Mouse (Mus musculus): ENCODE data around the gene Ophn1. TPM values are rescaled to one million over a fixed set of nuclear protein-coding genes. Genes with fewer than 3 reads are reported as not detected.
A peak's percentile ranks its signal among the peaks of the same experiment; 100 is the strongest.

Gene Ophn1
- total RNA-seq (2021): 10 to 100 TPM; 12.1 to 14.2 TPM
- long read RNA-seq, experiment 1, full-length matches to known transcripts: 4 of 9 reads
- long read RNA-seq, experiment 1, partial matches to known transcripts: 1 of 9 reads
- long read RNA-seq, experiment 1, other reads (novel, unspliced or antisense): 4 of 9 reads
- long read RNA-seq, experiment 2, full-length matches to known transcripts: 10 of 16 reads
- long read RNA-seq, experiment 2, partial matches to known transcripts: 2 of 16 reads
- long read RNA-seq, experiment 2, other reads (novel, unspliced or antisense): 4 of 16 reads

GRCm38 (mm10) chrX:98890406-98891116, at the start of gene Ophn1:
Gene Ophn1 (minus strand): TSS chrX:98891025.
- DNase-seq (ENCODE audit: low spot score in 2 of 2): peak; percentile 29 to 65

- peak; percentile 87 to 92 for DNase-seq (ENCODE audit: low spot score in 2 of 2)
These were observed 46.9 kb upstream of the Ophn1 start for GRCm38 (mm10) chrX:98937555-98938294.

GRCm38 (mm10) chrX:98936707-98937554, 46.1 kb upstream of the Ophn1 start:
- peak; percentile 90 to 91 for DNase-seq (ENCODE audit: low spot score in 2 of 2)

GRCm38 (mm10) chrX:98936101-98936500, 45.3 kb upstream of the Ophn1 start, which contains the start of gene Yipf6:
Gene Yipf6 (plus strand): TSS chrX:98936316.
- DNase-seq (ENCODE audit: low spot score in 2 of 2): no peak

DNA sequence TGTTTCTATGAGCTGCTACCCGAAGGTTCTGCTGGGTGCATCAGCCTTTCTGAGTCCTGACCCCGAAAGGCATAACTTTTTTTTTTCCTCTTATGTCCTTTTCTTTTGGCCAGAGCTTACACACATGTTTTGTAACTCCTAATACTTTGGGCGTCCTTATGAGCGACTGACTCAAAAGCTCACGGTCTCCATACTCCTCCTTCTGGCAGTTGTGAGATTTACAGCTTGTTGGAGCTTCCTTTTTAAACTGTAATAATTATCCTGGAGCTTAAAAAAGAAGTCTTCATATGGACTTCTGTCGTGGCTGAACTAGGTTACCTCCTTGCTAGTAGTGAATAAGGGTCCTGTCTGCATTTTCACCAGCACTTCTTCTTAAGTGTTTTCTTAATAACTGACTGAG, 28.6 kb upstream of the Ophn1 start:
- DNase-seq (ENCODE audit: low spot score in 2 of 2): peak in 1 of 2 experiments; percentile 13

- DNase-seq (ENCODE audit: low spot score in 2 of 2): no peak
These were observed 18.1 kb upstream of the Ophn1 start for GRCm38 (mm10) chrX:98908910-98909309.

DNA sequence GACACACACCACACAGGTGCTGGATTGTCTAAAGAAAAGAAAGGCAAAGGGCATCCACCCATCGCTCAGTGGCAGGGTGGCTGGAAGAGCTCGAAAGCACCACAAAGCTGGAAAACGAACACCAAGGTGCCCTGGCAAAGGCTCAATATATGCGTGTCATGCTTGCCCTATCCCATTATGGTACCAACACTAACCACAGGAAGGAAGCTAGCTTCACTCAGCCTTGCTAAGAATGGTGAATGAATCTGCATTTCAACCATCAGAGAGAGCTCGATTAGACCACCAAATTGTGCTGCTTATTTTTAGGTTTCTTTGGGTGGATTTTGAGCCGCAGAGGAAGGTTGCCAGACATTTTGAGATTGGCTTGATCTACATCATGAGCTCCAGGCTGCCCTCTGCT, 13.4 kb upstream of the Ophn1 start:
- no peak for DNase-seq (ENCODE audit: low spot score in 2 of 2)

GRCm38 (mm10) chrX:98898307-98898706, 7.5 kb upstream of the Ophn1 start:
- peak; percentile 43 to 52 for DNase-seq (ENCODE audit: low spot score in 2 of 2)

DNA sequence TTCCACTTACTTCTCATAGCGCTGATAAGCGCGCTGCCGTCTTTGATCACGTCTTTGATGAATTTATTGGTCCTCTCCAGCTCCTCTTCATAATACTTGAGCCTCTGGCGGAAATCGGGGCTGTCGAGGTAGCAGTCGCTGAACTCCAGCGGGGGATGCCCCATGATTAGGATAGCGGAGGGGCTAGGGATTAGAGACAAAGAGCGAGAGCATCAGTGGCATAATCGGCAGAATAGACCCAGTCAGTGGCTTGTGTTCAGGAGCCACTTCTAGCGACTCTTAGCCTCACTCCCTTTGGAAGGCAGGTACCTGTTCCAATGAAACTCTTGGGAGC, 786 bp downstream of the Ophn1 start:
- DNase-seq (ENCODE audit: low spot score in 2 of 2): no peak

GRCm38 (mm10) chrX:98881983-98882382, 8.8 kb downstream of the Ophn1 start:
- no peak for DNase-seq (ENCODE audit: low spot score in 2 of 2)

GRCm38 (mm10) chrX:98881085-98881484, 9.7 kb downstream of the Ophn1 start:
- no peak for DNase-seq (ENCODE audit: low spot score in 2 of 2)

DNA sequence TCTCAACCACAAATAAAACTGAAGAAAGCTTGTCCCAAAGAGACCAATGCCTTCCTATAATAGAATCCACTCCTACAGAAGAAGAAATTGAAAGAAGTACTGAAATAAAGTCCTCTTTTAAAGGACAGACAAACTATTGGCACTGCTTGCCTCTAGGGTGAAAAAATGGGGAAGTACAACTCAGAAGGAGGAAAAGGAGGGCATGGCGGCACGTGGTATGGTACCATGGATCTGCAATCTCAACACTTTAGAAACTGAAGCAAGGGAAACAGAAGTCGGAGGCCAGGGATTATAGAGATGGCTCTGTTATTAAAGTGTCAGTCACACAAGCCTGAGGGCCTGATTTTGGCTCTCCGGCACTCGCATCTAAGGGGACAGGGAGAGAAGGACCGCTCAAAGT, 10.5 kb downstream of the Ophn1 start:
- no peak for DNase-seq (ENCODE audit: low spot score in 2 of 2)

GRCm38 (mm10) chrX:98875144-98875543, 15.7 kb downstream of the Ophn1 start:
- no peak for DNase-seq (ENCODE audit: low spot score in 2 of 2)

- no peak for DNase-seq (ENCODE audit: low spot score in 2 of 2)
These were observed 16.7 kb downstream of the Ophn1 start for GRCm38 (mm10) chrX:98874086-98874485.

GRCm38 (mm10) chrX:98872064-98872463, 18.8 kb downstream of the Ophn1 start:
- DNase-seq (ENCODE audit: low spot score in 2 of 2): no peak

- DNase-seq (ENCODE audit: low spot score in 2 of 2): no peak
These were observed 20.3 kb downstream of the Ophn1 start for GRCm38 (mm10) chrX:98870541-98870940.

DNA sequence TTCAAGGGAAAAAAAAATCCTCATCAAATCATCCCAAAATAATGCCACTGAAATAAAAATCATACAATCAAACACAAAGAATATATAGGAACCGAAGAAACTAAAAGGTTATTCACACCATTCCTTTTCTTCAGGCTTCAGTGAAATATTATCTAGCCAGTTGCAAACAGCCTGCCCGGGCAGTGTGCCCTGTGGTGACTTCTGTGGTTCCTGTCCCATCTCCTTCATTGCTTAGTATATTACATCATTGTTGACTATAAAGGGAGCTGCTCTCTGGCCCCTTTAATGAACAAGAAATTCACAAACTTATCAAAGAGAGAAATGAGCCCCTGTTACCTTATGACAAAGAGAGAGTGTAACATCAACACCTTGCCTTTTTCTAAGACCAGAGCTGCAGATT, 21.1 kb downstream of the Ophn1 start:
- no peak for DNase-seq (ENCODE audit: low spot score in 2 of 2)

DNA sequence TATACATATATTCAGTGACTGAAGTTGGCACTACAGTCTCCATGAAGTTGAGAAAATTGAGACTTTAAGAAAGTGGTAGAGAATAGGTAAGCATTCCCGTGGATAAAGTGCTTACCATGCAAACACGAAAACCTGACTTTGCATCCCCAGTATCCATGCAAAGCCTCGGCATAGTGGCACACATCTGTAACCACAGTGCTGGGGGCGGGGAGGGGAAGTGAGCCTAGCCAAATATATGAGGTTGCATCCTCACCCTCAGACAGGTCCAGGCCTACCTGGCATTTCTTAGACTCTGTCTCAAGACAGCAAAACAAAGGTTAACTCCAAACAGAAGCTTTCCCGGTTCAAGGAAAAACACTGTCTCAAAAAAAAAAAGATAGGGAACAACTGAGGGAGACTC, 21.7 kb downstream of the Ophn1 start:
- DNase-seq (ENCODE audit: low spot score in 2 of 2): no peak

- DNase-seq (ENCODE audit: low spot score in 2 of 2): no peak
These were observed 30.7 kb downstream of the Ophn1 start for GRCm38 (mm10) chrX:98860167-98860566.

GRCm38 (mm10) chrX:98856046-98856445, 34.8 kb downstream of the Ophn1 start:
- DNase-seq (ENCODE audit: low spot score in 2 of 2): peak; percentile 22 to 34

GRCm38 (mm10) chrX:98850869-98851268, 40.0 kb downstream of the Ophn1 start:
- no peak for DNase-seq (ENCODE audit: low spot score in 2 of 2)

Measured in gastrocnemius, postnatal 4 days (tissue).